Mouse (Mus musculus) embryonic stem cell, embryonic (primary cell): ENCODE data around the gene Ghr.

Experiments
- CTCF ChIA-PET, 4 experiments: fragments of 300-600 bp in 2 of 4; fragments of 350-600 bp in 2 of 4; sonication (Branson Sonifier 250); formaldehyde crosslinking; loops; one replicate each; lab custom pipeline; 2022; ENCODE audit warnings: inconsistent platforms in 2 of 4; lab: Charles Lee
- POLR2A ChIA-PET, 4 experiments: fragments of 300-600 bp in 2 of 4; fragments of 350-600 bp in 2 of 4; sonication (Branson Sonifier 250); formaldehyde crosslinking; loops; one replicate each; lab custom pipeline; 2022; ENCODE audit warnings: antibody characterized with exemption in 4 of 4, inconsistent platforms in 1 of 4; lab: Charles Lee

Ghr gene

GRCm38 (mm10) chr15:3582807-3583636 lies at the start of gene Ghr:
Gene Ghr (minus strand): TSS chr15:3583492.
- ChIA-PET CTCF (interaction anchor here in 2 of 4 experiments (0.6 kb wide), 4 partner anchors 16 to 375 kb away, joined by 3 to 4 read pairs (median 3); no protein-coding TSS in a partner anchor), POLR2A (interaction anchor here in 3 of 4 experiments (0.6 to 1.5 kb wide), 5 partner anchors 30 to 411 kb away, joined by 3 to 5 read pairs (median 3); no protein-coding TSS in a partner anchor)

- ChIA-PET CTCF (no interaction called here), POLR2A (no interaction called here)
Measured at GRCm38 (mm10) chr15:3622746-3623145, 39.5 kb upstream of the Ghr start.

- ChIA-PET CTCF (no interaction called here), POLR2A (no interaction called here)
Measured at GRCm38 (mm10) chr15:3620368-3620767, 37.1 kb upstream of the Ghr start.

- POLR2A ChIA-PET, result no interaction called here
Measured at GRCm38 (mm10) chr15:3618311-3618710, 35.0 kb upstream of the Ghr start.

GRCm38 (mm10) chr15:3611961-3612360 lies 28.7 kb upstream of the Ghr start:
- POLR2A ChIA-PET, result no interaction called here
- CTCF ChIA-PET, result no interaction called here

More at GRCm38 (mm10) chr15:3618311-3618710, 35.0 kb upstream of the Ghr start:
- CTCF ChIA-PET, result no interaction called here

- CTCF ChIA-PET, result no interaction called here
- POLR2A ChIA-PET, result no interaction called here
Measured at GRCm38 (mm10) chr15:3607951-3608350, 24.7 kb upstream of the Ghr start.

- ChIA-PET CTCF (interaction anchor here in 1 of 4 experiments (0.9 kb wide), 1 partner anchor 308 kb away, joined by 3 read pairs; no protein-coding TSS in a partner anchor), POLR2A (no interaction called here)
Measured at GRCm38 (mm10) chr15:3602098-3602486, 18.8 kb upstream of the Ghr start.

GRCm38 (mm10) chr15:3601422-3602097 lies 18.3 kb upstream of the Ghr start:
- POLR2A ChIA-PET, result no interaction called here
- CTCF ChIA-PET, result interaction anchor here in 2 of 4 experiments (0.7 to 0.9 kb wide), 2 partner anchors 13 to 308 kb away, joined by 3 to 4 read pairs; no protein-coding TSS in a partner anchor

GRCm38 (mm10) chr15:3587879-3588278 lies 4.6 kb upstream of the Ghr start:
- ChIA-PET CTCF (interaction anchor here in 2 of 4 experiments (0.6 kb wide), 2 partner anchors 13 to 78 kb away, joined by 4 to 7 read pairs; no protein-coding TSS in a partner anchor), POLR2A (no interaction called here)

GRCm38 (mm10) chr15:3584361-3584760 lies 1.1 kb upstream of the Ghr start:
- ChIA-PET POLR2A (no interaction called here), CTCF (interaction anchor here in 2 of 4 experiments (0.6 to 0.7 kb wide), 2 partner anchors 132 to 440 kb away, joined by 3 to 6 read pairs; no protein-coding TSS in a partner anchor)

GRCm38 (mm10) chr15:3581861-3582806 lies 1.2 kb downstream of the Ghr start:
- CTCF ChIA-PET, result interaction anchor here in 3 of 4 experiments (0.6 kb wide), 3 partner anchors 15 to 406 kb away, joined by 3 to 4 read pairs (median 3); no protein-coding TSS in a partner anchor
- POLR2A ChIA-PET, result interaction anchor here in 2 of 4 experiments (0.5 to 1.5 kb wide), 3 partner anchors 73 to 1568 kb away, joined by 4 to 7 read pairs (median 4); no protein-coding TSS in a partner anchor

- CTCF ChIA-PET, result no interaction called here
Measured at GRCm38 (mm10) chr15:3581337-3581736, 2.0 kb downstream of the Ghr start.

GRCm38 (mm10) chr15:3580216-3580615 lies 3.1 kb downstream of the Ghr start:
- ChIA-PET POLR2A (no interaction called here), CTCF (no interaction called here)

More at GRCm38 (mm10) chr15:3581337-3581736, 2.0 kb downstream of the Ghr start:
- POLR2A ChIA-PET, result interaction anchor here in 2 of 4 experiments (1.2 to 1.5 kb wide), 2 partner anchors 72 to 413 kb away, joined by 4 read pairs; no protein-coding TSS in a partner anchor

- ChIA-PET POLR2A (no interaction called here), CTCF (no interaction called here)
Measured at GRCm38 (mm10) chr15:3578286-3578980, 4.9 kb downstream of the Ghr start.

- POLR2A ChIA-PET, result no interaction called here
- CTCF ChIA-PET, result no interaction called here
Measured at GRCm38 (mm10) chr15:3569178-3569903, 14.0 kb downstream of the Ghr start.

GRCm38 (mm10) chr15:3564570-3564969 lies 18.7 kb downstream of the Ghr start:
- CTCF ChIA-PET, result no interaction called here
- POLR2A ChIA-PET, result no interaction called here

GRCm38 (mm10) chr15:3563929-3564516 lies 19.3 kb downstream of the Ghr start:
- CTCF ChIA-PET, result no interaction called here
- POLR2A ChIA-PET, result no interaction called here
